Mouse (Mus musculus) heart, embryonic 12.5 days (tissue): ENCODE results near the gene Calb2. TPM values are rescaled to one million over a fixed set of nuclear protein-coding genes. Genes with fewer than 3 reads are reported as not detected.

Experiments used
- ATAC-seq: fragments of 200-750 bp; cut with Nextera tagmentation; 2 replicates; pipeline ENCODE4 v1.8.0; 2017; ENCODE audit warnings: moderate TSS enrichment, moderate library complexity; ENCODE audit not compliant: insufficient number of reproducible peaks, low FRiP score
- H3K27ac ChIP-seq: fragments of 300-500 bp; sonication (generic); 2 replicates; pipeline ENCODE4 v1.5.1; 2016; ENCODE audit warnings: mild to moderate bottlenecking, moderate library complexity; ENCODE audit not compliant: poor library complexity, severe bottlenecking
- H3K27me3 ChIP-seq: fragments of 300-500 bp; sonication (generic); replicated peaks from 2 replicates; pipeline ENCODE4 v1.6.1; 2016; ENCODE audit warnings: mild to moderate bottlenecking, moderate library complexity
- H3K36me3 ChIP-seq: fragments of 300-500 bp; sonication (generic); 2 replicates; pipeline ENCODE4 v1.6.1; 2016; ENCODE audit warnings: mild to moderate bottlenecking, moderate library complexity
- H3K4me1 ChIP-seq: fragments of 300-500 bp; sonication (generic); replicated peaks from 2 replicates; pipeline ENCODE4 v1.6.1; 2016; ENCODE audit warnings: mild to moderate bottlenecking
- H3K4me2 ChIP-seq: fragments of 300-500 bp; sonication (generic); 2 replicates; pipeline ENCODE4 v1.6.1; 2016; ENCODE audit warnings: mild to moderate bottlenecking, moderate library complexity
- H3K4me3 ChIP-seq: fragments of 300-500 bp; sonication (generic); 2 replicates; pipeline ENCODE4 v1.5.1; 2016; ENCODE audit warnings: mild to moderate bottlenecking
- H3K9ac ChIP-seq: fragments of 300-500 bp; sonication (generic); 2 replicates; pipeline ENCODE4 v1.6.1; 2016; ENCODE audit warnings: mild to moderate bottlenecking, moderate library complexity
- H3K9me3 ChIP-seq: fragments of 300-500 bp; sonication (generic); replicated peaks from 2 replicates; pipeline ENCODE4 v1.6.1; 2016; ENCODE audit warnings: mild to moderate bottlenecking, moderate library complexity
- WGBS: fragments of 180-500 bp; shearing (Covaris S2); methylation state at CpG from one replicate; pipeline ENCODE4 v1.1.7; 2016; 5-methylcytosine and 5-hydroxymethylcytosine counted together
- polyA plus RNA-seq: library from polyadenylated mRNA; unstranded; fragments of >200 nt; fragmentation: Nextera tagmentation; extraction: Ambion mirVana; gene quantifications from 2 replicates; pipeline ENCODE4 v1.2.1, GENCODE M21; 2016

The Calb2 gene
- polyA plus RNA-seq: 1.7 and 1.8 TPM in 2 replicates

DNA sequence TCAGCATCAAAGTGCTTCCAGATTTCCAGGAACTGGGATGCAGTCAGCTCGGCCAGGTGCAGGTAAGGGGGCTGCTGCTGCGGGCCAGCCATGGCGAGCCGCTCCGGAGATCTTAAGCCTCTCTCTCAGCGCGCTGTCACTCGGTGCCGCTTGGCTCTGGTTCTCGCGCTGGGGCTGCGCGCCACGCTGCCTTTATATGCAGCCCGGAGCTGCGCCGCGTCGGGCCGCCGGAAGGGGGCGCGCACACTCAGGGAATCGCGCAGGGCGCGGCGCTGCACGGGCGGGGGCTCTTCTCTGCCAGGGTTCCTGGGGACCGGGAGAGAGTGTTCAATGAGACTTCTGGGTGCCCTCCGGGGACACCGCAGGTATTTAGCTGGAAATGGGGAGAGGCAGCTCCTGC is at the start of gene Calb2:
Calb2 (minus strand) TSS at position 165 of the 400 bp plus-strand sequence.
- peak within 1 kb of the TSS; percentile 46; the same call in 1 of the 2 replicates for H3K4me2 ChIP-seq
- H3K9ac ChIP-seq: no peak within 1 kb of the TSS

GRCm38 (mm10) chr8:110217681-110218131 is 49.7 kb upstream of the Calb2 start:
- H3K27me3 ChIP-seq: no peaks in the 10 kb centered on the region
- WGBS: under 1% methylated on average over 43 of the region's 43 CpGs
- H3K9ac ChIP-seq: peak overlapping the region; percentile 63
- peak; percentile 99 for ATAC-seq
- peak overlapping the region; percentile 72 for H3K4me2 ChIP-seq
- no peaks in the 10 kb centered on the region for H3K9me3 ChIP-seq
- peaks cover 21% of the 10 kb centered on the region for H3K36me3 ChIP-seq
- peaks cover 5% of the 10 kb centered on the region for H3K4me1 ChIP-seq
- H3K4me3 ChIP-seq: peak overlapping the region; percentile 61
- H3K27ac ChIP-seq: no peak overlapping the region

More for the DNA sequence above, at the start of gene Calb2:
- peak; percentile 60; the same call in 1 of the 2 replicates for ATAC-seq
- Histone ChIP-seq H3K36me3 (no peaks in the 10 kb centered on the region), H3K27ac (no peak within 1 kb of the TSS), H3K27me3 (peaks cover 55% of the 10 kb centered on the region), H3K4me3 (no peak within 1 kb of the TSS), H3K9me3 (no peaks in the 10 kb centered on the region), H3K4me1 (no peaks in the 10 kb centered on the region)
- WGBS: 2% methylated on average over 33 of the region's 33 CpGs

GRCm38 (mm10) chr8:110217198-110217597 is 49.2 kb upstream of the Calb2 start:
- H3K9ac ChIP-seq: no peak overlapping the region
- H3K4me1 ChIP-seq: peaks cover 5% of the 10 kb centered on the region
- peaks cover 16% of the 10 kb centered on the region for H3K36me3 ChIP-seq
- no peak for ATAC-seq
- WGBS: 37% methylated on average over 5 of the region's 5 CpGs
- no peaks in the 10 kb centered on the region for H3K27me3 ChIP-seq
- H3K27ac ChIP-seq: no peak overlapping the region
- H3K9me3 ChIP-seq: no peaks in the 10 kb centered on the region
- H3K4me2 ChIP-seq: peak overlapping the region; percentile 72
- H3K4me3 ChIP-seq: peak overlapping the region; percentile 61

DNA sequence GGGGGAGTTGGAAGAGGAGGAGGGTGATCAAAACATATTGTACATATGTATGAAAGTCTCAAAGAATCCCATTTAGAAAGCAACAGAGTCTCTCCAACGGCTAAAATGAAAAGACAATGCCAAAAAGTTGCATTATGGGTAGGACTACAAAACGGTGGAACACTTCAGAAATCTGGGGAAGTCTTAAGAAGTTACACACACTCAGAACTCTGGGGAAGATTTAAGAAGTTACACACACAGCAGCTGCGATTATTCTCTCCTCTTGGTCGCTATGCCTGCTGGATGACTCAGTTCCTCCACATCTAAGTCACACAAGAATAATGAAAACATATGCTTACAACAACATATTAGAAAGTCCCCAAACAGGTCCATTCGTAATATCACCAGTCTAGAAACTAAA is 48.2 kb upstream of the Calb2 start:
- WGBS: 72% methylated on average over 5 of the region's 5 CpGs
- Histone ChIP-seq H3K9ac (no peak overlapping the region), H3K4me2 (no peak overlapping the region), H3K27ac (no peak overlapping the region), H3K36me3 (peaks cover 6% of the 10 kb centered on the region), H3K27me3 (no peaks in the 10 kb centered on the region), H3K9me3 (no peaks in the 10 kb centered on the region), H3K4me1 (peaks cover 5% of the 10 kb centered on the region), H3K4me3 (no peak overlapping the region)
- no peak for ATAC-seq

- 76% methylated on average over 7 of the region's 7 CpGs for WGBS
- no peaks in the 10 kb centered on the region for H3K9me3 ChIP-seq
- no peak for ATAC-seq
- H3K4me2 ChIP-seq: no peak within 1 kb of the TSS
- H3K4me1 ChIP-seq: peaks cover 5% of the 10 kb centered on the region
- no peaks in the 10 kb centered on the region for H3K27me3 ChIP-seq
- H3K4me3 ChIP-seq: no peak within 1 kb of the TSS
- H3K9ac ChIP-seq: no peak within 1 kb of the TSS
- no peak within 1 kb of the TSS for H3K27ac ChIP-seq
- no peaks in the 10 kb centered on the region for H3K36me3 ChIP-seq
These were observed 47.4 kb upstream of the Calb2 start, which contains the start of gene Cmtr2 for GRCm38 (mm10) chr8:110215365-110215764. TSS of gene Cmtr2 (plus strand) at chr8:110215665.

GRCm38 (mm10) chr8:110201806-110202205 is 33.8 kb upstream of the Calb2 start:
- H3K27me3 ChIP-seq: no peaks in the 10 kb centered on the region
- H3K36me3 ChIP-seq: no peaks in the 10 kb centered on the region
- no peaks in the 10 kb centered on the region for H3K9me3 ChIP-seq
- no peak overlapping the region for H3K9ac ChIP-seq
- H3K4me3 ChIP-seq: no peak overlapping the region
- no peak overlapping the region for H3K4me2 ChIP-seq
- no peak overlapping the region for H3K27ac ChIP-seq
- no peaks in the 10 kb centered on the region for H3K4me1 ChIP-seq
- no peak for ATAC-seq
- WGBS: 26% methylated on average over 11 of the region's 11 CpGs

DNA sequence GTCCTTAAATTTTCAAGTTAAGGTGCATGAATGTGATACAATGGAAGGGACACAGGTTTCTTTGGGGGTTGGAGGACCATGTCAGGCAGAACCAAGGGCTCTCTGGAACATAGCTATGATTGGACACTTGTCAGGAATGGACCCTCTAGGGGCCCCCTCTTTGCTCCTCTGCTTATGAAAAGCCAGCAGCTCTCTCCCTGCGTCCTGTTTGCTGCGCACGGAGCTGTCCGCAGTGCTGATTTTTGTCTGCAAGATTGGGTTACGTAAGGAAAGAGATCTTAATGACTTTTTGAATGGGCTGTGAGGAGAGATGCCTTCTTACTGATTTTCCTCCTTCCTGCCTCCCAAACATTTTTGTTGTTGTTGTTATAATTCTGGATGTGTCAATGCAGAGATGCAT is 28.7 kb upstream of the Calb2 start:
- Histone ChIP-seq H3K4me2 (no peak overlapping the region), H3K4me1 (no peaks in the 10 kb centered on the region), H3K9me3 (no peaks in the 10 kb centered on the region), H3K27ac (no peak overlapping the region), H3K9ac (no peak overlapping the region), H3K4me3 (no peak overlapping the region), H3K36me3 (no peaks in the 10 kb centered on the region), H3K27me3 (no peaks in the 10 kb centered on the region)
- under 1% methylated on average over 5 of the region's 5 CpGs for WGBS
- ATAC-seq: no peak

GRCm38 (mm10) chr8:110188961-110189750 is 21.1 kb upstream of the Calb2 start:
- Histone ChIP-seq H3K27ac (no peak overlapping the region), H3K4me2 (no peak overlapping the region), H3K27me3 (peaks cover 16% of the 10 kb centered on the region), H3K36me3 (no peaks in the 10 kb centered on the region), H3K9me3 (no peaks in the 10 kb centered on the region), H3K9ac (no peak overlapping the region), H3K4me1 (no peaks in the 10 kb centered on the region), H3K4me3 (no peak overlapping the region)
- 15% methylated on average over 8 of the region's 8 CpGs for WGBS
- ATAC-seq: no peak

GRCm38 (mm10) chr8:110185538-110185937 is 17.5 kb upstream of the Calb2 start:
- ATAC-seq: no peak

GRCm38 (mm10) chr8:110183748-110184147 is 15.7 kb upstream of the Calb2 start:
- peaks cover 20% of the 10 kb centered on the region for H3K27me3 ChIP-seq
- peak overlapping the region; percentile 9; the same call in 1 of the 2 replicates for H3K4me2 ChIP-seq
- no peak for ATAC-seq
- H3K4me3 ChIP-seq: no peak overlapping the region
- no peak overlapping the region for H3K27ac ChIP-seq
- no peaks in the 10 kb centered on the region for H3K36me3 ChIP-seq
- no peaks in the 10 kb centered on the region for H3K9me3 ChIP-seq
- no peak overlapping the region for H3K9ac ChIP-seq
- WGBS: 28% methylated on average over 11 of the region's 11 CpGs
- H3K4me1 ChIP-seq: peaks cover 6% of the 10 kb centered on the region; the same call in 1 of the 2 replicates

More at GRCm38 (mm10) chr8:110185538-110185937, 17.5 kb upstream of the Calb2 start:
- H3K36me3 ChIP-seq: no peaks in the 10 kb centered on the region
- no peak overlapping the region for H3K4me2 ChIP-seq
- H3K9me3 ChIP-seq: no peaks in the 10 kb centered on the region
- WGBS: 82% methylated on average over 4 of the region's 4 CpGs
- peaks cover 6% of the 10 kb centered on the region; the same call in 1 of the 2 replicates for H3K4me1 ChIP-seq
- H3K27ac ChIP-seq: no peak overlapping the region
- H3K27me3 ChIP-seq: peaks cover 20% of the 10 kb centered on the region
- H3K9ac ChIP-seq: no peak overlapping the region
- H3K4me3 ChIP-seq: no peak overlapping the region

DNA sequence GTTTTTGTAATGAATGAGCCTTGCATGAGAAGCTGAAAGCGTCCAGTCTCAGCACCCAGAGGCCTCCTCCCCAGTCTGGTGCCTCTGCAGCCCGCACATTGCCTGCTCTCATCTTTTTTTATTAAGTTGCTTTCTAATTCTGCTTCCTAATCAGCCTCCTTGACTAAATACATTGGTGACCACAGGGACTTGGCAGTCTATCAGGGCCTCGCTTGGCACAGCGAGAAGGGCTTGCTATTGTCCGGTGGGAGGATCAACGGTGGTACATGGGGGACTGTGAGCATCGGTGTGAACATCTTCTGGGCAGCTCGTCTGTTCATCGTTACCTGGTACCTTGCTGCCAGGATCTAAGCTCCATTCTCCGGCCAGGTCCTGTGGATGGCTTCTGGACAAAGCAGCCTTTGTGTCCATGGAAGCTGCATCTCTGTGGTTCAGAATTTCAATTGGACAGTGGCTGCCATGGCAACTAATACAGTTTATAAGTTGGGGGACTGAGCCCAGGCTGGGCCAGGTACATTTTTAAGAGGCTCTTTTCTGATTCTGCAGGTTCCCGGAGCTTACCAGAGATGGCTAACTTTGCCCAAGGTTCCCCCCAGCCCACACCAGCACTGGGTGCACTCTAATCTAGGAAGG is 14.8 kb upstream of the Calb2 start:
- WGBS: 76% methylated on average over 11 of the region's 11 CpGs
- Histone ChIP-seq H3K4me3 (no peak overlapping the region), H3K27me3 (peaks cover 20% of the 10 kb centered on the region), H3K9ac (no peak overlapping the region), H3K27ac (no peak overlapping the region), H3K9me3 (no peaks in the 10 kb centered on the region), H3K4me2 (no peak overlapping the region), H3K4me1 (peaks cover 8% of the 10 kb centered on the region; the same call in 1 of the 2 replicates), H3K36me3 (no peaks in the 10 kb centered on the region)
- ATAC-seq: no peak
